Mouse (Mus musculus): ENCODE results near the gene Hormad1.

- TF ChIP-seq EP300 (IDR thresholded peaks at IDR 0.05; ENCODE audit: low read depth) (no peak), CTCF (IDR thresholded peaks at IDR 0.05; ENCODE audit: low read depth) (no peak)
These were observed 64.1 kb downstream of the Hormad1 start for GRCm38 (mm10) chr3:95623551-95623950.

Data from liver, postnatal 0 days (tissue).